Mouse (Mus musculus): ENCODE data around the gene Abhd6. TPM values are rescaled to one million over a fixed set of nuclear protein-coding genes. Genes with fewer than 3 reads are reported as not detected.
A peak's percentile ranks its signal among the peaks of the same experiment; 100 is the strongest.

Abhd6 gene
- total and polyA plus RNA-seq, 3 experiments, result not detected

DNA sequence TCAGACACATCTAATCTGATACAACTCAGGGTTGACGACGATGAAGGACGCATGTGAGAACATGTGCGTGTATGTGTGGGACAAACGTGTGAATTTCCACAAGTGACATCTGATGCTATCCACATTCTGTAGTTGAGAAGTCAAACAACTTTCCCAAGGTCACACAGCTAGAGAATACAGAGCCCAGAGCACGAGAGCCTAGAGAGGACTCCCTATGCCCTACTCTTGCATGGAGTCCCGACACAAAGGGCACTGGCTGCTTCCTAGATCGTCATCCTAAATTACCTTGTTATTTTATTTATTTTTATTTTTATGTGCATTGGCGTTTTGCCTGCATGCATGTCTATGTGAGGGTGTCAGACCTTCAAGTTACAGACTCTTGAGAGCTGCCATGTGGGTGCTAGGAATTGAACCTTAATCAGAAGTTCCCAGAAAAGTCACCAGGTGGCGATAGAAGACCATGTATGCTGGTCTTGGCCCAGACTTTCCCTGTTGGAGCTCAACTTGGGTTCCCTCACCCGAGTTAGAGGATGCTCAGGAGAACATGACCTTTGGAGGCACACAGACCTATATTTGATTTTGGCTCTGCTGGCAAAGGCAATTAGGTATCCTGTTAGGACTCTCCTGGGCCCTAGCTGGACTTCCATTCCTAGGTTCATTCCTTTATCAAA is 38.3 kb upstream of the Abhd6 start:
- H3K9ac ChIP-seq (ENCODE audit: control insufficient read depth, low read depth, low read length, poor library complexity, severe bottlenecking), result no peak overlapping the region
- H3K27me3 ChIP-seq (ENCODE audit: control insufficient read depth in 1 of 2, insufficient read depth in 2 of 2, low read length in 2 of 2), result peaks cover 5 to 7% of the 10 kb centered on the region in 2 experiments; a peak in 2 of 4 replicates
- H3K36me3 ChIP-seq (ENCODE audit: control insufficient read depth in 1 of 2, insufficient read depth in 2 of 2, low read length in 2 of 2), result no peaks in the 10 kb centered on the region
- no peak overlapping the region for H3K4me3 ChIP-seq (ENCODE audit: control insufficient read depth in 1 of 2, insufficient read depth in 1 of 2, low read depth in 2 of 2, low read length in 2 of 2)
- no peaks in the 10 kb centered on the region for H3K79me2 ChIP-seq (ENCODE audit: control insufficient read depth, insufficient read depth, low read length, poor library complexity)
- H3K4me1 ChIP-seq (ENCODE audit: control insufficient read depth in 1 of 2, insufficient read depth in 2 of 2, low read length in 2 of 2), result no peaks in the 10 kb centered on the region
- H3K27ac ChIP-seq (ENCODE audit: control insufficient read depth, low read depth, low read length), result no peak overlapping the region
- H3K9me3 ChIP-seq (replicated peaks; ENCODE audit: insufficient read depth, low read length), result no peaks in the 10 kb centered on the region
- TF ChIP-seq ZMIZ1 (IDR thresholded peaks at IDR 0.05; ENCODE audit: low read depth, low read length) (no peak), CHD2 (IDR thresholded peaks at IDR 0.05; ENCODE audit: low read length) (no peak), RAD21 (IDR thresholded peaks at IDR 0.05; ENCODE audit: low read depth, low read length) (peak; percentile 85), POLR2AphosphoS2 (IDR thresholded peaks at IDR 0.05; ENCODE audit: low read length) (no peak), CHD1 (IDR thresholded peaks at IDR 0.05; ENCODE audit: low read depth, low read length) (no peak), SIN3A (IDR thresholded peaks at IDR 0.05; ENCODE audit: low read length) (no peak), RCOR1 (IDR thresholded peaks at IDR 0.05; ENCODE audit: low read depth, low read length) (no peak), TBP (IDR thresholded peaks at IDR 0.05; ENCODE audit: low read depth, low read length) (no peak), MAFK (IDR thresholded peaks at IDR 0.05; ENCODE audit: borderline replicate concordance, low read depth, low read length) (no peak), KAT2A (conservative IDR thresholded peaks at IDR 0.05; ENCODE audit: low read depth, low read length) (no peak), SMC3 (IDR thresholded peaks at IDR 0.05; ENCODE audit: low read depth, low read length) (peak; percentile 76), ZC3H11A (IDR thresholded peaks at IDR 0.05; ENCODE audit: low read depth, low read length) (peak; percentile 69), ETS1 (IDR thresholded peaks at IDR 0.05; ENCODE audit: low read depth, low read length) (no peak), NELFE (IDR thresholded peaks at IDR 0.05; ENCODE audit: low read depth, low read length) (no peak), CTCF (IDR thresholded peaks at IDR 0.05 in 2 of 3, conservative IDR thresholded peaks at IDR 0.05 in 1 of 3; ENCODE audit: control insufficient read depth in 1 of 3, insufficient read depth in 1 of 3, low read depth in 2 of 3, low read length in 3 of 3, poor library complexity in 1 of 3, severe bottlenecking in 1 of 3) (peak; percentile 27 to 75 (median 50))
- DNase-seq (ENCODE audit: low read depth, low spot score), result peak; percentile 63

DNA sequence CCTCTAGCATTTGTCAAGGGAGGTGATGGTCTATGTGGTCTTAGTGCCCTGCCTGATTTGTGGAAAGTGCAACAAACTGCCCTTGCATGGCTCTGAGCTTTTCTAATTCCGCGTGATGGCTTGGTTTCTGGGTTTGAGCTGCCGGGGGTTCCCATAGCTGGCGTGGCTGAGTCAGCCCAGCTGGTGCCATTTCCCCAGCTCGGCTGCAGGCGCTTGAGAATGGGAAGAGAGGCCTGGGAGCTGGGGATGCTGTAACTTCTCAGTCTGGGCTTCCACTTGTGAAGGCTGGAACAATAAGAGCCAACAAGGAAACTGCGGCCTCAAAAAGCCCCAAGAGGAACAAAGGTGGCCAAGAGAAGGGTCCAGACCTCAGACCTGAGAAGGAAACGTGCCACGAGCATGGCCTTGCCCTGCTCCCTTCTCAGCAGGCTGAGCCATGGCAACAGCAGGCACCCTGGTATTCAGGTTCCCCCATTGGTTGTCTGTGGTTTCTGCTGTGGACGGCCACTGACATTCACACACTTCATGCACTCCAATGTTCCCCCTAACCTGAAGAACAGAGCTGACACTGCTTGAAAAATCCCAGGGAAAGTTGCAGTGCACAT is 30.7 kb upstream of the Abhd6 start:
- TF ChIP-seq USF1 (IDR thresholded peaks at IDR 0.05; ENCODE audit: low read depth, low read length) (no peak), EP300 (IDR thresholded peaks at IDR 0.05; ENCODE audit: low read depth in 1 of 2, low read length in 2 of 2) (no peak), MAX (IDR thresholded peaks at IDR 0.05; ENCODE audit: low read length) (no peak), ETS1 (IDR thresholded peaks at IDR 0.05; ENCODE audit: low read depth, low read length) (no peak), ZMIZ1 (IDR thresholded peaks at IDR 0.05; ENCODE audit: low read depth, low read length) (no peak), MYB (IDR thresholded peaks at IDR 0.05; ENCODE audit: low read depth, low read length) (no peak), USF2 (IDR thresholded peaks at IDR 0.05; ENCODE audit: borderline replicate concordance in 1 of 2, insufficient read depth in 1 of 2, low read depth in 1 of 2, low read length in 2 of 2) (no peak), CHD1 (IDR thresholded peaks at IDR 0.05; ENCODE audit: low read depth, low read length) (no peak), JUND (IDR thresholded peaks at IDR 0.05; ENCODE audit: low read depth, low read length) (no peak), GABPA (IDR thresholded peaks at IDR 0.05; ENCODE audit: low read depth, low read length) (no peak), ELF1 (IDR thresholded peaks at IDR 0.05; ENCODE audit: low read depth, low read length) (no peak), E2F4 (IDR thresholded peaks at IDR 0.05; ENCODE audit: borderline replicate concordance, low read depth, low read length) (no peak), TCF12 (IDR thresholded peaks at IDR 0.05; ENCODE audit: low read depth, low read length) (no peak)
- Histone ChIP-seq H3K9me3 (replicated peaks; ENCODE audit: insufficient read depth, low read length) (no peaks in the 10 kb centered on the region), H3K4me1 (ENCODE audit: control insufficient read depth in 1 of 2, insufficient read depth in 2 of 2, low read length in 2 of 2) (no peaks in the 10 kb centered on the region), H3K27me3 (ENCODE audit: control insufficient read depth in 1 of 2, insufficient read depth in 2 of 2, low read length in 2 of 2) (peaks cover 2 to 7% of the 10 kb centered on the region in 2 experiments; a peak in 2 of 4 replicates), H3K36me3 (ENCODE audit: control insufficient read depth in 1 of 2, insufficient read depth in 2 of 2, low read length in 2 of 2) (no peaks in the 10 kb centered on the region), H3K4me3 (ENCODE audit: control insufficient read depth in 1 of 2, insufficient read depth in 1 of 2, low read depth in 2 of 2, low read length in 2 of 2) (no peak overlapping the region), H3K79me2 (ENCODE audit: control insufficient read depth, insufficient read depth, low read length, poor library complexity) (no peaks in the 10 kb centered on the region), H3K27ac (ENCODE audit: control insufficient read depth, low read depth, low read length) (no peak overlapping the region), H3K9ac (ENCODE audit: control insufficient read depth, low read depth, low read length, poor library complexity, severe bottlenecking) (no peak overlapping the region)
- DNase-seq (ENCODE audit: low read depth, low spot score), result no peak
